10 mouse cellular contexts compared by ENCODE assay signal in genomic region chr19:53800365-53800999, GRCm38 (mm10).
DNase-seq lines count a peak whose midpoint lies in the region; ATAC-seq and TF ChIP-seq lines count a peak whose summit lies in the region.
"Had no signal": no experiment of that assay in that cellular context is flagged by ENCODE, and none has a peak within 500 bp of the region (broad histone marks: within the 10 kb centered on the region; RNA-seq: fewer than 3 reads in every experiment).

No protein-coding gene starts in this region.

- WGBS in heart, embryonic 10.5 days, result 77% methylated on average over 15 of the region's 15 CpGs
- WGBS in intestine, postnatal 0 days, result 71% methylated on average over 15 of the region's 15 CpGs

- no peak for DNase-seq in heart, embryonic 10.5 days (ENCODE audit: low spot score)
- no peak for DNase-seq in heart, adult 8-10 months (ENCODE audit: low spot score)
- peak; percentile 99 for DNase-seq in 3T3-L1 (ENCODE audit: low read depth, low spot score)
- peak; percentile 87 for DNase-seq in adrenal gland, postnatal 14 days
- no peak for DNase-seq in testis, postnatal 14 days (ENCODE audit: low spot score)
- DNase-seq in frontal cortex, postnatal 36 days (ENCODE audit: low spot score in 2 of 2), result no peak
- DNase-seq in cerebellum, postnatal 14 days, result no peak

- peaks cover 89% of the 10 kb centered on the region for H3K4me1 ChIP-seq in heart, embryonic 10.5 days
- peaks cover 8% of the 10 kb centered on the region; the same call in 1 of the 2 replicates for H3K4me1 ChIP-seq in intestine, postnatal 0 days (replicated peaks; ENCODE audit: control insufficient read depth, insufficient read depth, low read length)

- H3K4me2 ChIP-seq in intestine, postnatal 0 days (replicated peaks; ENCODE audit: low read depth), result no peak overlapping the region
- H3K4me2 ChIP-seq: embryonic facial prominence, embryonic 12.5 days had no signal

- H3K9me3 ChIP-seq in heart, embryonic 10.5 days, result no peaks in the 10 kb centered on the region
- no peaks in the 10 kb centered on the region for H3K9me3 ChIP-seq in intestine, postnatal 0 days (ENCODE audit: control insufficient read depth)
- H3K9me3 ChIP-seq: embryonic facial prominence, embryonic 12.5 days had no signal

- H3K36me3 ChIP-seq in heart, embryonic 10.5 days, result no peaks in the 10 kb centered on the region
- no peaks in the 10 kb centered on the region for H3K36me3 ChIP-seq in intestine, postnatal 0 days (ENCODE audit: control insufficient read depth, insufficient read depth)
- H3K36me3 ChIP-seq: embryonic facial prominence, embryonic 12.5 days had no signal

- H3K4me3 ChIP-seq in heart, embryonic 10.5 days, result no peak overlapping the region
- H3K4me3 ChIP-seq in intestine, postnatal 0 days (ENCODE audit: low read depth, low read length), result no peak overlapping the region
- H3K4me3 ChIP-seq: embryonic facial prominence, embryonic 12.5 days; left cerebral cortex, adult 2 months had no signal

- no peak overlapping the region for H3K9ac ChIP-seq in intestine, postnatal 0 days (ENCODE audit: low read depth, low read length)
- H3K9ac ChIP-seq: embryonic facial prominence, embryonic 12.5 days had no signal

- ATAC-seq in intestine, postnatal 0 days, result 0 out of 2 replicates have a peak, but pooled peaks have one; percentile 7

- TF ChIP-seq CTCF in intestine, postnatal 0 days (IDR thresholded peaks at IDR 0.05; ENCODE audit: low read depth), result no peak

- H3K27ac ChIP-seq in heart, embryonic 10.5 days, result peak overlapping the region; percentile 84
- H3K27ac ChIP-seq in intestine, postnatal 0 days (ENCODE audit: low read depth, low read length), result 0 out of 2 replicates have a peak overlapping the region, but pooled peaks have one; percentile 21
- H3K27ac ChIP-seq: embryonic facial prominence, embryonic 12.5 days; left cerebral cortex, adult 2 months had no signal

- H3K27me3 ChIP-seq in heart, embryonic 10.5 days (ENCODE audit: insufficient read depth, poor library complexity, severe bottlenecking), result no peaks in the 10 kb centered on the region
- no peaks in the 10 kb centered on the region for H3K27me3 ChIP-seq in intestine, postnatal 0 days (replicated peaks; ENCODE audit: control insufficient read depth, insufficient read depth, low read length)
- H3K27me3 ChIP-seq: embryonic facial prominence, embryonic 12.5 days had no signal

Comparison
In these comparisons a context has a peak if more than half of its experiments do, and no peak if none do; other contexts are left out.
1. DNase-seq: peak in 3T3-L1 (single experiment) and adrenal gland, postnatal 14 days (single experiment); none in heart, embryonic 10.5 days (single experiment), heart, adult 8-10 months (single experiment), testis, postnatal 14 days (single experiment), frontal cortex, postnatal 36 days (0 of 2) and cerebellum, postnatal 14 days (0 of 2).